Mouse (Mus musculus): ENCODE measurements around the gene D17H6S53E. TPM values are rescaled to one million over a fixed set of nuclear protein-coding genes. Genes with fewer than 3 reads are reported as not detected.

Gene D17H6S53E
- polyA plus RNA-seq, 1 experiment from 2014 or later = 7.6 TPM

- 91% methylated on average over 7 of the region's 7 CpGs for WGBS
- ATAC-seq (ENCODE audit: insufficient read depth) = no peak
- no peaks in the 10 kb centered on the region for H3K27me3 ChIP-seq (ENCODE audit: insufficient read depth, low read length)
- H3K27ac ChIP-seq (ENCODE audit: low read depth) = no peak overlapping the region
- H3K4me1 ChIP-seq (ENCODE audit: insufficient read depth) = peaks cover 8% of the 10 kb centered on the region
- no peak overlapping the region for H3K4me3 ChIP-seq (ENCODE audit: low read depth, low read length)
- DNase-seq = no peak
- peaks cover 22% of the 10 kb centered on the region for H3K36me3 ChIP-seq (ENCODE audit: insufficient read depth)
- no peak overlapping the region for H3K4me2 ChIP-seq
- no peaks in the 10 kb centered on the region for H3K9me3 ChIP-seq (ENCODE audit: low read depth, low read length)
- TF ChIP-seq CTCF (IDR thresholded peaks at IDR 0.05; ENCODE audit: low read depth) = no peak
- no peak overlapping the region for H3K9ac ChIP-seq
These were observed 7.3 kb downstream of the D17H6S53E start for GRCm38 (mm10) chr17:35133517-35133916.

- H3K36me3 ChIP-seq (ENCODE audit: insufficient read depth) = peaks cover 27% of the 10 kb centered on the region
- peak within 1 kb of the TSS; percentile 95 for H3K27ac ChIP-seq (ENCODE audit: low read depth)
- H3K27me3 ChIP-seq (ENCODE audit: insufficient read depth, low read length) = no peaks in the 10 kb centered on the region
- no peaks in the 10 kb centered on the region for H3K9me3 ChIP-seq (ENCODE audit: low read depth, low read length)
- ATAC-seq (ENCODE audit: insufficient read depth) (peak; percentile 94), DNase-seq (peak; percentile 97)
- H3K4me3 ChIP-seq (ENCODE audit: low read depth, low read length) = peak within 1 kb of the TSS; percentile 77
- peak within 1 kb of the TSS; percentile 86 for H3K9ac ChIP-seq
- under 1% methylated on average over 66 of the region's 66 CpGs for WGBS
- 0 out of 2 replicates have a peak, but pooled peaks have one; percentile 18 for TF ChIP-seq CTCF (IDR thresholded peaks at IDR 0.05; ENCODE audit: low read depth)
- peaks cover 8% of the 10 kb centered on the region for H3K4me1 ChIP-seq (ENCODE audit: insufficient read depth)
- H3K4me2 ChIP-seq = peak within 1 kb of the TSS; percentile 85
These were observed 8.8 kb downstream of the D17H6S53E start, which contains the start of gene Bag6 for GRCm38 (mm10) chr17:35134801-35135590. Gene Bag6, plus strand, starts transcription at chr17:35135178.

- H3K9me3 ChIP-seq (ENCODE audit: low read depth, low read length) = no peaks in the 10 kb centered on the region
- DNase-seq = peak; percentile 15
- peaks cover 8% of the 10 kb centered on the region for H3K4me1 ChIP-seq (ENCODE audit: insufficient read depth)
- H3K27me3 ChIP-seq (ENCODE audit: insufficient read depth, low read length) = no peaks in the 10 kb centered on the region
- peak overlapping the region; percentile 95 for H3K27ac ChIP-seq (ENCODE audit: low read depth)
- H3K4me3 ChIP-seq (ENCODE audit: low read depth, low read length) = peak overlapping the region; percentile 77
- peak overlapping the region; percentile 85 for H3K4me2 ChIP-seq
- WGBS = under 1% methylated on average over 39 of the region's 43 CpGs
- peaks cover 32% of the 10 kb centered on the region for H3K36me3 ChIP-seq (ENCODE audit: insufficient read depth)
- peak overlapping the region; percentile 86 for H3K9ac ChIP-seq
- no peak for TF ChIP-seq CTCF (IDR thresholded peaks at IDR 0.05; ENCODE audit: low read depth)
- ATAC-seq (ENCODE audit: insufficient read depth) = peak; percentile 62
These were observed 9.6 kb downstream of the D17H6S53E start for GRCm38 (mm10) chr17:35135591-35136320.

- WGBS = 80% methylated on average over 3 of the region's 3 CpGs
- TF ChIP-seq CTCF (IDR thresholded peaks at IDR 0.05; ENCODE audit: low read depth) = no peak
- ATAC-seq (ENCODE audit: insufficient read depth) = no peak
These were observed 13.1 kb downstream of the D17H6S53E start for GRCm38 (mm10) chr17:35139269-35139668.

GRCm38 (mm10) chr17:35140490-35140996 is 14.4 kb downstream of the D17H6S53E start:
- H3K4me1 ChIP-seq (ENCODE audit: insufficient read depth) = peaks cover 8% of the 10 kb centered on the region
- no peak for TF ChIP-seq CTCF (IDR thresholded peaks at IDR 0.05; ENCODE audit: low read depth)
- no peak overlapping the region for H3K9ac ChIP-seq

More at GRCm38 (mm10) chr17:35139269-35139668, 13.1 kb downstream of the D17H6S53E start:
- Histone ChIP-seq H3K4me1 (ENCODE audit: insufficient read depth) (peaks cover 8% of the 10 kb centered on the region), H3K27ac (ENCODE audit: low read depth) (no peak overlapping the region), H3K9ac (no peak overlapping the region), H3K4me2 (no peak overlapping the region), H3K4me3 (ENCODE audit: low read depth, low read length) (no peak overlapping the region), H3K36me3 (ENCODE audit: insufficient read depth) (peaks cover 67% of the 10 kb centered on the region), H3K9me3 (ENCODE audit: low read depth, low read length) (no peaks in the 10 kb centered on the region), H3K27me3 (ENCODE audit: insufficient read depth, low read length) (no peaks in the 10 kb centered on the region)
- no peak for DNase-seq

GRCm38 (mm10) chr17:35141971-35142370 is 15.8 kb downstream of the D17H6S53E start:
- Histone ChIP-seq H3K4me2 (no peak overlapping the region), H3K4me3 (ENCODE audit: low read depth, low read length) (no peak overlapping the region), H3K9ac (no peak overlapping the region), H3K9me3 (ENCODE audit: low read depth, low read length) (no peaks in the 10 kb centered on the region), H3K4me1 (ENCODE audit: insufficient read depth) (peaks cover 5% of the 10 kb centered on the region; the same call in 1 of the 2 replicates), H3K27ac (ENCODE audit: low read depth) (no peak overlapping the region), H3K27me3 (ENCODE audit: insufficient read depth, low read length) (no peaks in the 10 kb centered on the region), H3K36me3 (ENCODE audit: insufficient read depth) (peaks cover 94% of the 10 kb centered on the region)
- ATAC-seq (ENCODE audit: insufficient read depth) = no peak
- TF ChIP-seq CTCF (IDR thresholded peaks at IDR 0.05; ENCODE audit: low read depth) = no peak
- WGBS = 82% methylated on average over 6 of the region's 6 CpGs
- no peak for DNase-seq

More at GRCm38 (mm10) chr17:35140490-35140996, 14.4 kb downstream of the D17H6S53E start:
- no peak for DNase-seq
- 72% methylated on average over 16 of the region's 16 CpGs for WGBS
- Histone ChIP-seq H3K4me2 (no peak overlapping the region), H3K27me3 (ENCODE audit: insufficient read depth, low read length) (no peaks in the 10 kb centered on the region), H3K9me3 (ENCODE audit: low read depth, low read length) (no peaks in the 10 kb centered on the region), H3K4me3 (ENCODE audit: low read depth, low read length) (no peak overlapping the region), H3K36me3 (ENCODE audit: insufficient read depth) (peaks cover 80% of the 10 kb centered on the region), H3K27ac (ENCODE audit: low read depth) (no peak overlapping the region)
- ATAC-seq (ENCODE audit: insufficient read depth) = no peak

GRCm38 (mm10) chr17:35146139-35146538 is 20.0 kb downstream of the D17H6S53E start:
- H3K36me3 ChIP-seq (ENCODE audit: insufficient read depth) = peaks cover 100% of the 10 kb centered on the region
- H3K4me3 ChIP-seq (ENCODE audit: low read depth, low read length) = no peak overlapping the region
- H3K9me3 ChIP-seq (ENCODE audit: low read depth, low read length) = no peaks in the 10 kb centered on the region
- H3K9ac ChIP-seq = no peak overlapping the region
- no peak overlapping the region for H3K27ac ChIP-seq (ENCODE audit: low read depth)
- H3K4me2 ChIP-seq = no peak overlapping the region
- WGBS = 85% methylated on average over 5 of the region's 5 CpGs
- no peaks in the 10 kb centered on the region for H3K27me3 ChIP-seq (ENCODE audit: insufficient read depth, low read length)
- ATAC-seq (ENCODE audit: insufficient read depth) = no peak
- no peak for TF ChIP-seq CTCF (IDR thresholded peaks at IDR 0.05; ENCODE audit: low read depth)
- H3K4me1 ChIP-seq (ENCODE audit: insufficient read depth) = no peaks in the 10 kb centered on the region
- DNase-seq = no peak
